Mouse (Mus musculus): ENCODE data around the gene Bcl2l15.
"Not testable (repeated sequence)": the region's sequence is repeated elsewhere in the genome, so short reads cannot be mapped to it uniquely, and the experiment has no call there.

Gene Bcl2l15

GRCm38 (mm10) chr3:103832426-103832825, at the start of gene Bcl2l15:
Gene Bcl2l15, plus strand, starts transcription at chr3:103832601.
- no peak for DNase-seq

GRCm38 (mm10) chr3:103782844-103783609, 49.4 kb upstream of the Bcl2l15 start:
- DNase-seq: no peak

GRCm38 (mm10) chr3:103787225-103787624, 45.2 kb upstream of the Bcl2l15 start:
- DNase-seq: peak; percentile 46

- no peak for DNase-seq
Measured at GRCm38 (mm10) chr3:103789096-103789495, 43.3 kb upstream of the Bcl2l15 start.

GRCm38 (mm10) chr3:103789891-103790345, 42.5 kb upstream of the Bcl2l15 start:
- DNase-seq: peak; percentile 73

GRCm38 (mm10) chr3:103790346-103791145, 41.9 kb upstream of the Bcl2l15 start:
- peak; percentile 33 for DNase-seq

GRCm38 (mm10) chr3:103791230-103792110, 40.9 kb upstream of the Bcl2l15 start, which contains the start of gene Hipk1:
Gene Hipk1, minus strand, starts transcription at chr3:103791563.
- peak; percentile 95 for DNase-seq

GRCm38 (mm10) chr3:103792111-103792406, 40.3 kb upstream of the Bcl2l15 start:
- DNase-seq: not testable (repeated sequence)

- DNase-seq: no peak
Measured at GRCm38 (mm10) chr3:103792566-103792965, 39.8 kb upstream of the Bcl2l15 start.

- no peak for DNase-seq
Measured at GRCm38 (mm10) chr3:103796389-103796788, 36.0 kb upstream of the Bcl2l15 start.

GRCm38 (mm10) chr3:103799507-103799906, 32.9 kb upstream of the Bcl2l15 start:
- DNase-seq: no peak

GRCm38 (mm10) chr3:103801631-103802531, 30.5 kb upstream of the Bcl2l15 start:
- peak; percentile 77 for DNase-seq

- peak; percentile 8 for DNase-seq
Measured at GRCm38 (mm10) chr3:103802861-103803260, 29.5 kb upstream of the Bcl2l15 start.

GRCm38 (mm10) chr3:103805671-103806070, 26.7 kb upstream of the Bcl2l15 start:
- DNase-seq: no peak

- peak; percentile 92 for DNase-seq
Measured at GRCm38 (mm10) chr3:103808891-103809798, 23.3 kb upstream of the Bcl2l15 start, which contains the start of the genes Dclre1b, Ap4b1 and Gm43064. Gene Dclre1b, minus strand, starts transcription at chr3:103809444. Gene Ap4b1, plus strand, starts transcription at chr3:103809520. Gene Gm43064, plus strand, starts transcription at chr3:103809573.

GRCm38 (mm10) chr3:103809799-103810150, 22.6 kb upstream of the Bcl2l15 start:
- no peak for DNase-seq

- no peak for DNase-seq
Measured at GRCm38 (mm10) chr3:103810967-103811366, 21.4 kb upstream of the Bcl2l15 start.

GRCm38 (mm10) chr3:103827548-103827947, 4.9 kb upstream of the Bcl2l15 start:
- DNase-seq: no peak

- no peak for DNase-seq
Measured at GRCm38 (mm10) chr3:103829036-103829435, 3.4 kb upstream of the Bcl2l15 start.

- DNase-seq: not testable (repeated sequence)
Measured at GRCm38 (mm10) chr3:103830681-103831080, 1.7 kb upstream of the Bcl2l15 start.

GRCm38 (mm10) chr3:103831146-103831545, 1.3 kb upstream of the Bcl2l15 start:
- no peak for DNase-seq
